ENCODE assay signal across 8 mouse cellular contexts in the genomic region with DNA sequence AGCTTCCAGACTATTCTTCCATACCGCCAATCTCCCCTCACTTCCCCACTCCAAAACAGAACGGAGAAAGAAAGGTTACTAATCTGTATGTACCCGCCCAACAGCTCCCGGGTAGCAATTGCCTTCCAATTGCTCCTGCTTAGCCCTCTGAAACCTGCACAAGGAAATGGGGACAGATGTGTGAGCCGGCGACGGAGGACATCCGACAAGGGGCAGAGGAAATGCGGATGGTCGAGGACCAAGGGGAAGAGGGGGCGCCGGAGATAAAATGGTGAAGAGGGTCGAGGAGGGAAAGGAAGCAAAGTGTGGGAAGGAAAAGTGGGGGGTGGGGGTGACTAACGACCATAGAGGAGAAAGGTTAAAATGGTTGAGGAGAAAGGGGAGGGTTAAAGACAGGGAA. TPM values are rescaled to one million over a fixed set of nuclear protein-coding genes. Genes with fewer than 3 reads are reported as not detected.
DNase-seq lines count a peak whose midpoint lies in the region; ATAC-seq and TF ChIP-seq lines count a peak whose summit lies in the region.

No protein-coding gene starts in this region.

- 2% methylated on average over 14 of the region's 14 CpGs for WGBS in heart, embryonic 12.5 days
- under 1% methylated on average over 14 of the region's 14 CpGs for WGBS in embryonic facial prominence, embryonic 13.5 days
- 3% methylated on average over 14 of the region's 14 CpGs for WGBS in intestine, embryonic 16.5 days
- WGBS in midbrain, embryonic 14.5 days = under 1% methylated on average over 14 of the region's 14 CpGs

- H3K36me3 ChIP-seq in heart, embryonic 12.5 days = no peaks in the 10 kb centered on the region
- H3K36me3 ChIP-seq in ES-Bruce4 (ENCODE audit: control insufficient read depth, insufficient read depth, low read length, poor library complexity, severe bottlenecking) = no peaks in the 10 kb centered on the region
- no peaks in the 10 kb centered on the region for H3K36me3 ChIP-seq in embryonic facial prominence, embryonic 13.5 days
- no peaks in the 10 kb centered on the region for H3K36me3 ChIP-seq in intestine, embryonic 16.5 days (ENCODE audit: control insufficient read depth, insufficient read depth, low read length)
- no peaks in the 10 kb centered on the region for H3K36me3 ChIP-seq in midbrain, embryonic 14.5 days (ENCODE audit: control insufficient read depth, insufficient read depth, low read length)

- peaks cover 17% of the 10 kb centered on the region for H3K4me1 ChIP-seq in heart, embryonic 12.5 days (replicated peaks)
- no peaks in the 10 kb centered on the region for H3K4me1 ChIP-seq in ES-Bruce4 (ENCODE audit: control insufficient read depth, insufficient read depth, low read length)
- peaks cover 20% of the 10 kb centered on the region for H3K4me1 ChIP-seq in embryonic facial prominence, embryonic 13.5 days
- H3K4me1 ChIP-seq in intestine, embryonic 16.5 days (ENCODE audit: control insufficient read depth, insufficient read depth, low read length) = peaks cover 14% of the 10 kb centered on the region; the same call in 1 of the 2 replicates
- H3K4me1 ChIP-seq in midbrain, embryonic 14.5 days (ENCODE audit: control insufficient read depth, insufficient read depth, low read length) = peaks cover 19% of the 10 kb centered on the region

- peak overlapping the region; percentile 76 for H3K4me3 ChIP-seq in heart, embryonic 12.5 days
- H3K4me3 ChIP-seq in ES-Bruce4 (ENCODE audit: low read depth, low read length) = peak overlapping the region; percentile 93
- peak overlapping the region; percentile 90 for H3K4me3 ChIP-seq in embryonic facial prominence, embryonic 13.5 days
- peak overlapping the region; percentile 89 for H3K4me3 ChIP-seq in intestine, embryonic 16.5 days (ENCODE audit: low read length)
- H3K4me3 ChIP-seq in midbrain, embryonic 14.5 days (replicated peaks; ENCODE audit: low read depth, low read length) = peak overlapping the region; percentile 89

- no peak; the same call in 1 of the 2 replicates for ATAC-seq in heart, embryonic 12.5 days (ENCODE audit: insufficient number of reproducible peaks, low FRiP score)
- ATAC-seq in embryonic facial prominence, embryonic 13.5 days (ENCODE audit: insufficient number of reproducible peaks, insufficient read depth, low FRiP score, low TSS enrichment, low read depth) = no peak
- ATAC-seq in intestine, embryonic 16.5 days = peak; percentile 19; the same call in 1 of the 2 replicates
- ATAC-seq in midbrain, embryonic 14.5 days (ENCODE audit: low FRiP score, low TSS enrichment) = peak; percentile 25

- H3K27ac ChIP-seq in heart, embryonic 12.5 days (ENCODE audit: poor library complexity, severe bottlenecking) = peak overlapping the region; percentile 90
- H3K27ac ChIP-seq in ES-Bruce4 (ENCODE audit: insufficient read depth, low read length) = no peak overlapping the region
- H3K27ac ChIP-seq in embryonic facial prominence, embryonic 13.5 days = peak overlapping the region; percentile 90
- peak overlapping the region; percentile 90 for H3K27ac ChIP-seq in intestine, embryonic 16.5 days (ENCODE audit: low read length)
- peak overlapping the region; percentile 95 for H3K27ac ChIP-seq in midbrain, embryonic 14.5 days (replicated peaks; ENCODE audit: low read depth, low read length)

- no peak for TF ChIP-seq CTCF in ES-Bruce4 (IDR thresholded peaks at IDR 0.05; ENCODE audit: low read depth, low read length)

- no peaks in the 10 kb centered on the region for H3K27me3 ChIP-seq in heart, embryonic 12.5 days (replicated peaks)
- H3K27me3 ChIP-seq in ES-Bruce4 (ENCODE audit: control insufficient read depth, insufficient read depth, low read length, poor library complexity, severe bottlenecking) = no peaks in the 10 kb centered on the region
- H3K27me3 ChIP-seq in embryonic facial prominence, embryonic 13.5 days = no peaks in the 10 kb centered on the region
- H3K27me3 ChIP-seq in intestine, embryonic 16.5 days (replicated peaks; ENCODE audit: control insufficient read depth, insufficient read depth, low read length) = no peaks in the 10 kb centered on the region
- H3K27me3 ChIP-seq in midbrain, embryonic 14.5 days (ENCODE audit: control insufficient read depth, insufficient read depth, low read length) = no peaks in the 10 kb centered on the region

- no peaks in the 10 kb centered on the region for H3K9me3 ChIP-seq in heart, embryonic 12.5 days (replicated peaks)
- H3K9me3 ChIP-seq in ES-Bruce4 (replicated peaks; ENCODE audit: control insufficient read depth, insufficient read depth, low read length, poor library complexity, severe bottlenecking) = peaks cover 3% of the 10 kb centered on the region
- H3K9me3 ChIP-seq in embryonic facial prominence, embryonic 13.5 days = no peaks in the 10 kb centered on the region
- H3K9me3 ChIP-seq in intestine, embryonic 16.5 days (ENCODE audit: control insufficient read depth, low read length) = no peaks in the 10 kb centered on the region
- 0 out of 2 replicates have a peak, but pooled peaks cover 1% of the 10 kb centered on the region for H3K9me3 ChIP-seq in midbrain, embryonic 14.5 days (ENCODE audit: control insufficient read depth, low read length)

- peak overlapping the region; percentile 81 for H3K9ac ChIP-seq in heart, embryonic 12.5 days
- peak overlapping the region; percentile 70 for H3K9ac ChIP-seq in ES-Bruce4 (ENCODE audit: low read depth, poor library complexity, severe bottlenecking)
- H3K9ac ChIP-seq in embryonic facial prominence, embryonic 13.5 days = peak overlapping the region; percentile 93
- H3K9ac ChIP-seq in intestine, embryonic 16.5 days (ENCODE audit: low read depth, low read length) = peak overlapping the region; percentile 96
- H3K9ac ChIP-seq in midbrain, embryonic 14.5 days (replicated peaks; ENCODE audit: low read length) = peak overlapping the region; percentile 86

- TF ChIP-seq EP300 in ES-Bruce4 (IDR thresholded peaks at IDR 0.05; ENCODE audit: insufficient read depth, low read depth, low read length) = no peak

- peak overlapping the region; percentile 85 for H3K4me2 ChIP-seq in heart, embryonic 12.5 days
- H3K4me2 ChIP-seq in embryonic facial prominence, embryonic 13.5 days = peak overlapping the region; percentile 80
- peak overlapping the region; percentile 86 for H3K4me2 ChIP-seq in intestine, embryonic 16.5 days (ENCODE audit: low read depth, low read length)
- H3K4me2 ChIP-seq in midbrain, embryonic 14.5 days (ENCODE audit: low read length) = peak overlapping the region; percentile 68

- no peak for DNase-seq in heart, adult 18-20 months
- no peak for DNase-seq in midbrain, embryonic 14.5 days
- no peak for DNase-seq in MN1 (ENCODE audit: low spot score)
- no peak for DNase-seq in urinary bladder, postnatal 10 days (ENCODE audit: low spot score)

- no peak for TF ChIP-seq POLR2A in ES-Bruce4 (IDR thresholded peaks at IDR 0.05; ENCODE audit: insufficient read depth, low read length)

RNA-seq across cellular contexts. Expression of a gene that starts 0.6 kb away (rescaled TPM):
- polyA plus RNA-seq in heart, embryonic 12.5 days (2016; fragmentation: Nextera tagmentation; extraction: Ambion mirVana) = 11.0 and 12.1 TPM in 2 replicates
- total RNA-seq in heart, adult 18-20 months (2021) = 10 to 100 TPM; 38.7 to 39.6 TPM
- 26.7 and 30.8 TPM in 2 replicates for polyA plus RNA-seq in ES-Bruce4 (2011; ENCODE audit: insufficient read depth, insufficient read length, low read depth, missing spikeins)
- 13.0 and 15.9 TPM in 2 replicates for polyA plus RNA-seq in embryonic facial prominence, embryonic 13.5 days (2015; fragmentation: Nextera tagmentation; extraction: Ambion mirVana)
- polyA plus RNA-seq in intestine, embryonic 16.5 days (2015; fragmentation: Nextera tagmentation; extraction: Ambion mirVana) = 5.7 and 5.9 TPM in 2 replicates
- 37.0 and 49.7 TPM in 2 replicates for polyA plus RNA-seq in midbrain, embryonic 14.5 days (2014; fragmentation: Nextera tagmentation; extraction: Ambion mirVana)

RNA-seq across cellular contexts. Expression of a gene that starts 27.7 kb away (rescaled TPM):
- polyA plus RNA-seq in heart, embryonic 12.5 days (2016; fragmentation: Nextera tagmentation; extraction: Ambion mirVana) = 46.6 and 46.8 TPM in 2 replicates
- total RNA-seq in heart, adult 18-20 months (2021) = 10 to 100 TPM; 35.6 to 39.8 TPM
- polyA plus RNA-seq in ES-Bruce4 (2011; ENCODE audit: insufficient read depth, insufficient read length, low read depth, missing spikeins) = 53.6 and 62.0 TPM in 2 replicates
- polyA plus RNA-seq in embryonic facial prominence, embryonic 13.5 days (2015; fragmentation: Nextera tagmentation; extraction: Ambion mirVana) = 49.2 and 50.9 TPM in 2 replicates
- 67.0 and 68.5 TPM in 2 replicates for polyA plus RNA-seq in intestine, embryonic 16.5 days (2015; fragmentation: Nextera tagmentation; extraction: Ambion mirVana)
- polyA plus RNA-seq in midbrain, embryonic 14.5 days (2014; fragmentation: Nextera tagmentation; extraction: Ambion mirVana) = 45.7 and 46.4 TPM in 2 replicates

Comparison
In these comparisons a context has a peak if more than half of its experiments do, and no peak if none do; other contexts are left out.
1. ATAC-seq: peak in intestine, embryonic 16.5 days (single experiment) and midbrain, embryonic 14.5 days (single experiment); none in heart, embryonic 12.5 days (single experiment) and embryonic facial prominence, embryonic 13.5 days (single experiment).
2. Peak in every context shown above with its lines, with median percentiles within 50 percentile points of each other: H3K4me2 ChIP-seq, H3K4me3 ChIP-seq and H3K9ac ChIP-seq.